Mouse (Mus musculus) granulocyte monocyte progenitor cell, adult 5-6 weeks (primary cell): Measurements from ENCODE around the gene Diaph3. TPM values are rescaled to one million over a fixed set of nuclear protein-coding genes. Genes with fewer than 3 reads are reported as not detected.
"Not testable (repeated sequence)": the region's sequence is repeated elsewhere in the genome, so short reads cannot be mapped to it uniquely, and the experiment has no call there.

ENCODE experiments used
- ATAC-seq: replicated peaks from 2 replicates; pipeline ENCODE4 v1.8.0; 2016; ENCODE audit warnings: mild to moderate bottlenecking, moderate TSS enrichment, inconsistent platforms; ENCODE audit not compliant: poor library complexity, severe bottlenecking
- total RNA-seq, 2 experiments: library from RNA; stranded (forward) in 1 of 2; stranded (reverse) in 1 of 2; fragments of 200-712, 200-1000 nt in 1 of 2; fragments of >200 nt in 1 of 2; fragmentation: Nextera tagmentation in 1 of 2; gene quantifications; 2 replicates each; pipeline ENCODE4 v1.2.3; 2014 to 2017

Diaph3 gene
- total RNA-seq, 2 experiments from 2014 or later, result 35.6 to 43.5 TPM

GRCm38 (mm10) chr14:86749425-86749824 is 391.6 kb downstream of the Diaph3 start:
- ATAC-seq, result no peak

- no peak for ATAC-seq
Measured at GRCm38 (mm10) chr14:86748876-86749275, 392.2 kb downstream of the Diaph3 start.

- no peak for ATAC-seq
Measured at GRCm38 (mm10) chr14:86744523-86744922, 396.5 kb downstream of the Diaph3 start.

GRCm38 (mm10) chr14:86741855-86742531 is 399.0 kb downstream of the Diaph3 start:
- no peak for ATAC-seq

- ATAC-seq, result no peak
Measured at GRCm38 (mm10) chr14:86738916-86739315, 402.1 kb downstream of the Diaph3 start.

- ATAC-seq, result no peak
Measured at GRCm38 (mm10) chr14:86736646-86737045, 404.4 kb downstream of the Diaph3 start.

- no peak for ATAC-seq
Measured at GRCm38 (mm10) chr14:86731300-86731699, 409.7 kb downstream of the Diaph3 start.

GRCm38 (mm10) chr14:86729617-86730098 is 411.4 kb downstream of the Diaph3 start:
- ATAC-seq, result no peak

GRCm38 (mm10) chr14:86727538-86728045 is 413.4 kb downstream of the Diaph3 start:
- no peak for ATAC-seq

GRCm38 (mm10) chr14:86721768-86722167 is 419.3 kb downstream of the Diaph3 start:
- no peak for ATAC-seq

GRCm38 (mm10) chr14:86721082-86721481 is 420.0 kb downstream of the Diaph3 start:
- no peak for ATAC-seq

GRCm38 (mm10) chr14:86720408-86720807 is 420.6 kb downstream of the Diaph3 start:
- not testable (repeated sequence) for ATAC-seq

GRCm38 (mm10) chr14:86714088-86714690 is 426.8 kb downstream of the Diaph3 start:
- no peak for ATAC-seq

GRCm38 (mm10) chr14:86704080-86704479 is 437.0 kb downstream of the Diaph3 start:
- ATAC-seq, result no peak

- no peak for ATAC-seq
Measured at GRCm38 (mm10) chr14:86701145-86701544, 439.9 kb downstream of the Diaph3 start.

GRCm38 (mm10) chr14:86697887-86698286 is 443.1 kb downstream of the Diaph3 start:
- ATAC-seq, result no peak

- ATAC-seq, result no peak
Measured at GRCm38 (mm10) chr14:86692714-86693113, 448.3 kb downstream of the Diaph3 start.

- ATAC-seq, result no peak
Measured at GRCm38 (mm10) chr14:86691298-86691697, 449.7 kb downstream of the Diaph3 start.

GRCm38 (mm10) chr14:86684585-86685503 is 456.2 kb downstream of the Diaph3 start:
- no peak for ATAC-seq

- ATAC-seq, result no peak
Measured at GRCm38 (mm10) chr14:86681951-86682350, 459.1 kb downstream of the Diaph3 start.

GRCm38 (mm10) chr14:86678992-86679391 is 462.0 kb downstream of the Diaph3 start:
- no peak for ATAC-seq
